Mouse (Mus musculus) spleen, postnatal 0 days (tissue): ENCODE results near the gene Zfp933. TPM values are rescaled to one million over a fixed set of nuclear protein-coding genes. Genes with fewer than 3 reads are reported as not detected.

Source experiments
- polyA plus RNA-seq: library from polyadenylated mRNA; unstranded; fragments of >200 nt; fragmentation: Nextera tagmentation; extraction: Ambion mirVana; gene quantifications from 2 replicates; pipeline ENCODE4 v1.2.1, GENCODE M21; 2015

Gene Zfp933
- 2.3 and 3.1 TPM in 2 replicates for polyA plus RNA-seq

DNA sequence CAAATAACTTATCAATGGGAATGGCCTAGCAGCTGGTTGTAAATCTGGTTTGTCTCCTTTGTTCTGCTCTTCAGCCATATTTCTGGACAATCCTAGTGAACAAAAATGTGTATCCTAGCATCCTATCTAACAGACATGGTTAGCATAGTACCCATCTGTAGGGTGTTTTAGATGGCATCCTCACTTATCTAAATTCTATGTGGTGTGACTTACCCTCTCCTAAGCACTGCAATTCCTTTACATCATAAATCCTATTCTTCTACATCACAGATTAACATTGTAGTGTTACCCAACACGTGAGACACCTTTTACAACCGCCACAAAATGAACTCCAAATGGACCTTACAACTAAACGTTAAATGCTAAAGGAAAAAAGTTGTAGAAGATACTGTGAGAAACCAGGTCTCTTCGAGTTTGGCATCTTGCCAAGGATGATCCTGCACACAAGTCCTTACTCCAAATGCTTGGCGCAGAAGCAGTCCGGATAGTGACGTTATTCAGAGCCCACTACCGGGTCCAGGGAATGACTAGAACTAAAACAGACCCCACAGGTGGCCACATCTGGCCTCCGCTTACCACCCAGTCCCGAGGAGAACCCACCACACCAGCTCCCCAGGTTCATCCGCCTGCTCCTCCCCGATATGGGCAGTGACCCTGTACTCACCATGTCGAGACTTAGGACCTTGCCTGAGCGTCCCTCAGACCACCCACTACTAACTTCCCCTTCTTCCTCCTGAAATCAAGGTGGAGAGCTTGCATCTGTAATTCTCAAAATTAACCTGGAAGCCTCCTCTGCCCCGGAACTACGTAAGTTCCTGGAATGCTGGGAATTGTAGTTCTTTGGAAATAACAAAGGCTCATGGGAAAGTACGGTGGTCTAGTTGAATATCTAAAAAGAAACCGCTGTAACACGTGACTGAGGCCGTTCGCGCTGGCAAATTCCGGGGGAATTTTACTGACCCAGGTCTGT is at the start of gene Zfp933:
Gene Zfp933, minus strand, starts transcription at position 753 of the 970 bp plus-strand sequence.

DNA sequence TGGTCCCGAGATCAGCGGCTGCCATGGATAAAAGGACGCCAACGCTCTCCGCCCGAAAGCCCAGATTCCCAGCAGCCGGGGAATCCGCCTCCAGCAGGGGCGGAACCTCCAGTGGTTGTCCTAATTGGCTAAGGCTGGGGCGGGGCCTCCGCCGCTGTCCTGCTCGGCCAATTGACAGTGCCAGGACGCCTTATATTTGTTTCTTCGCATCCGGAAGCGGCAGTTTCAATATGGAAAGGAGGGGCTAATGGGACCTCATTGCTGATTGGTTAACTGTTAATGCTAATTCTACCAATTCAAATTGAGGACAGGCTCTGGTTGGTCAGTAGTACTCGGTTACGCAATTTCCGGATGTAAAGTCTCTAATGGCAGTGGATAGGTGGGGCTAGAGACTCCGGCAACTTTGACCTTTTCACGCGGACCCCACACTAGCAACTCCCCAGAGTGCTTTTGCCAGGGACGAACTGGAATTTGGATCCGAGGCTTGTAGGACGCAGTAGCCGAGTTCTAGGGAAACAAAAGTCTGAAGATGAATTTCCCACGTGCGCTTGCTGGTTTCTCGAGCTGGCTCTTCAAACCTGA is 20.4 kb upstream of the Zfp933 start, which contains the start of the genes Miip and Fv1:
Gene Miip, minus strand, starts transcription at position 367 of the 582 bp plus-strand sequence.
Gene Fv1, plus strand, starts transcription at position 530 of the 582 bp plus-strand sequence.

DNA sequence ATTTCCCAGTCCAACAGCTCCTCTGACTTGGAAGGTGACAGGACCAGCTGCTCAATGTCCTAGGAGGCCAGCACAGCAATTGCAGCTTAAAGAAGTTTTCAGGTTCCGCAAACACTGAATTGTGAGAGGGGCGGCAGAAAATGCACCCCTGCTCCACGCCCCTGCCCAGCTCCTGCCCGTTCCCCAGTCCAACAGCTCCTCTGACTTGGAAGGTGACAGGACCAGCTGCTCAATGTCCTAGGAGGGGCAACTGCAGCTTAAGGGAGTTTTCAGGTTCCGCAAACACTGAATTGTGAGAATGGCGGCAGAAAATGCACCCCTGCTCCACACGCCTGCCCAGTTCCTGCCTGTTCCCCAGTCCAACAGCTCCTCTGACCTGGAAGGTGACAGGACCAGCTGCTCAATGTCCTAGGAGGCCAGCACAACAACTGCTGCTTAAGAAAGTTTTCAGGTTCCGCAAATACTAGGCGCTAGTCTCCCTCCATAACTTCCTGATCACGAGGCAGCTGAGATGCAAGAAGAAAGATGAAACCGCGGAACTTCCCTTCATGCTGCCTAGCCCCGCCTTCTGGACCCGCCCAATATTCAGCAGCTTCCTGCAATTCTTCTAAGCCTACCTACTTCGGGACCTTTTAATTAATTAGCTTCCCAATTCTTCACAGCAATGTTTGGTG is 38.7 kb downstream of the Zfp933 start, which contains the start of gene Zfp984:
Gene Zfp984, minus strand, starts transcription at position 497 of the 674 bp plus-strand sequence.

Other genes starting within 250 kb of the Zfp933 start
- 3.4 and 3.7 TPM in 2 replicates for gene Zfp979, start 205.9 kb downstream of the Zfp933 start, polyA plus RNA-seq
- not detected in 2 replicates for gene Zfp534, start 145.8 kb downstream of the Zfp933 start, polyA plus RNA-seq
- 9.1 and 9.3 TPM in 2 replicates for gene Zfp984, start 38.6 kb downstream of the Zfp933 start, polyA plus RNA-seq
- 38.2 and 40.9 TPM in 2 replicates for gene Miip, start 20.4 kb upstream of the Zfp933 start, polyA plus RNA-seq
- 2.2 and 2.7 TPM in 2 replicates for gene Fv1, start 20.6 kb upstream of the Zfp933 start, polyA plus RNA-seq
- gene Mfn2, start 56.3 kb upstream of the Zfp933 start, polyA plus RNA-seq = 13.5 and 16.2 TPM in 2 replicates
- gene Plod1, start 88.4 kb upstream of the Zfp933 start, polyA plus RNA-seq = 14.1 and 19.1 TPM in 2 replicates
- 11.2 and 12.5 TPM in 2 replicates for gene 2510039O18Rik, start 92.5 kb upstream of the Zfp933 start, polyA plus RNA-seq
- gene Nppb, start 137.4 kb upstream of the Zfp933 start, polyA plus RNA-seq = 0.28 TPM in 1 of 2 replicates, not detected in the other
- gene Nppa, start 152.4 kb upstream of the Zfp933 start, polyA plus RNA-seq = 0.41 and 0.42 TPM in 2 replicates
- 1.3 and 1.4 TPM in 2 replicates for gene Clcn6, start 190.5 kb upstream of the Zfp933 start, polyA plus RNA-seq
- 6.4 and 8.6 TPM in 2 replicates for gene Mthfr, start 190.7 kb upstream of the Zfp933 start, polyA plus RNA-seq
- gene Agtrap, start 239.7 kb upstream of the Zfp933 start, polyA plus RNA-seq = 12.8 and 18.7 TPM in 2 replicates